Mouse (Mus musculus) C2C12 (cell line): ENCODE results near the gene Pla2r1. TPM values are rescaled to one million over a fixed set of nuclear protein-coding genes. Genes with fewer than 3 reads are reported as not detected.

Experiments used
- H3K27me3 ChIP-seq: one replicate; pipeline ENCODE4 v1.6.1; 2011; ENCODE audit not compliant: control insufficient read depth, insufficient read depth, insufficient read length
- H3K36me3 ChIP-seq: one replicate; pipeline ENCODE4 v1.6.1; 2011; ENCODE audit not compliant: control insufficient read depth, insufficient read depth
- H3K4me3 ChIP-seq: one replicate; pipeline ENCODE4 v1.5.1; 2011; ENCODE audit warnings: mild to moderate bottlenecking, control low read depth; ENCODE audit not compliant: poor library complexity, insufficient read depth, severe bottlenecking
- H3K79me2 ChIP-seq: one replicate; pipeline ENCODE4 v1.6.1; 2011; ENCODE audit not compliant: control insufficient read depth, insufficient read depth
- H3K79me3 ChIP-seq: one replicate; pipeline ENCODE4 v1.6.1; 2011; ENCODE audit warnings: low read depth, control low read depth
- H3ac ChIP-seq: one replicate; pipeline ENCODE3; 2011; ENCODE audit warnings: low read depth; ENCODE audit not compliant: control insufficient read depth, insufficient read length
- CEBPB ChIP-seq: IDR thresholded peaks from one replicate; pipeline ENCODE4 v1.6.1; 2011; ENCODE audit warnings: low read depth, mild to moderate bottlenecking, control low read depth, moderate library complexity
- CTCF ChIP-seq: IDR thresholded peaks from one replicate; pipeline ENCODE4 v1.5.1; 2011; ENCODE audit not compliant: control insufficient read depth, insufficient read depth, insufficient read length
- FOSL1 ChIP-seq: IDR thresholded peaks from one replicate; pipeline ENCODE4 v1.8.0; 2011; ENCODE audit warnings: mild to moderate bottlenecking, low read length; ENCODE audit not compliant: poor library complexity, insufficient read depth, severe bottlenecking
- MAX ChIP-seq: IDR thresholded peaks from one replicate; pipeline ENCODE4 v1.6.1; 2011; ENCODE audit warnings: mild to moderate bottlenecking, control low read depth
- MYOD1 ChIP-seq: IDR thresholded peaks from one replicate; pipeline ENCODE4 v1.6.1; 2011; ENCODE audit warnings: low read depth; ENCODE audit not compliant: control insufficient read depth, insufficient read length
- MYOG ChIP-seq: IDR thresholded peaks from one replicate; pipeline ENCODE4 v1.6.1; 2011; ENCODE audit not compliant: control insufficient read depth, insufficient read length; ENCODE audit errors: extremely low read depth
- USF1 ChIP-seq: IDR thresholded peaks from one replicate; pipeline ENCODE4 v1.6.1; 2011; ENCODE audit warnings: low read depth, mild to moderate bottlenecking, control low read depth, moderate library complexity
- polyA plus RNA-seq: library from polyadenylated mRNA; unstranded; fragments of >200 nt; fragmentation: generic; extraction: Trizol; gene quantifications from one replicate; pipeline ENCODE4 v1.2.1, GENCODE M21; 2012; ENCODE audit warnings: missing spikeins

Gene Pla2r1
- polyA plus RNA-seq, 1 experiment = 0.48 TPM

DNA sequence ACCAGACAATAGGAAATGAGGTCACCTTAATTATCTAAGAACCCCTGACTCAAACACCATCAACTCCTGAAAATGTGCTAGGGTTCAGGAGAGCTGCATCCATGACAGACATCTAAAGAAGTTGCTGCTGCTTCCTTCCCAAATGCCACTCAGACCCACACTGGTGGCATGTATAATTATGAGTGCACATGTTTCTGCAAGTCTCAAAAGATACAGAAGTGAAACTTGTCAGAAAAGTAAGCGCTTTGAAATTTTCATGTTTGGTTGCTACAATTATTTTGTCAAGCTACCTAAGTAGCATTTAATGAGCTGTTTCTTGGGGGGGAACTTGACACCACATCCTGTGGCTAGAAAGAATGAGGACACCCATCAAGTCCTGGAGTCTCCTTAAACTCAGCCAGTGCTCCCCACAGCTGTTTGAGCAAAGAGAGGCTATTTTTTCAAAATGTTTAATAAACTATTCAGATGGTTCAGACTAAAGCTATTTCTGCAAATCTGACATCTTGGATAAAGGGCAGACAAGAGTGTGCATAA, 52.5 kb downstream of the Pla2r1 start:
- Histone ChIP-seq H3ac (no peak overlapping the region), H3K4me3 (no peak overlapping the region), H3K36me3 (no peaks in the 10 kb centered on the region), H3K79me3 (no peaks in the 10 kb centered on the region), H3K79me2 (no peaks in the 10 kb centered on the region), H3K27me3 (no peaks in the 10 kb centered on the region)
- TF ChIP-seq FOSL1 (no peak), MYOD1 (no peak), CEBPB (no peak), MYOG (no peak), USF1 (no peak), MAX (no peak), CTCF (no peak)

- Histone ChIP-seq H3ac (no peak overlapping the region), H3K4me3 (no peak overlapping the region), H3K27me3 (no peaks in the 10 kb centered on the region), H3K36me3 (no peaks in the 10 kb centered on the region), H3K79me2 (no peaks in the 10 kb centered on the region), H3K79me3 (no peaks in the 10 kb centered on the region)
- TF ChIP-seq MAX (no peak), CEBPB (no peak), MYOG (no peak), CTCF (no peak), USF1 (no peak), FOSL1 (no peak), MYOD1 (no peak)
These were observed 73.2 kb downstream of the Pla2r1 start for GRCm38 (mm10) chr2:60479906-60480305.

GRCm38 (mm10) chr2:60478778-60479177, 74.3 kb downstream of the Pla2r1 start:
- H3K4me3 ChIP-seq = no peak overlapping the region
- no peaks in the 10 kb centered on the region for H3K27me3 ChIP-seq
- no peaks in the 10 kb centered on the region for H3K79me3 ChIP-seq
- H3K79me2 ChIP-seq = no peaks in the 10 kb centered on the region
- no peak for TF ChIP-seq CEBPB
- TF ChIP-seq MYOG = no peak
- TF ChIP-seq USF1 = no peak
- TF ChIP-seq CTCF = no peak
- no peak overlapping the region for H3ac ChIP-seq
- H3K36me3 ChIP-seq = no peaks in the 10 kb centered on the region

GRCm38 (mm10) chr2:60468901-60469770, 84.0 kb downstream of the Pla2r1 start:
- H3K79me2 ChIP-seq = no peaks in the 10 kb centered on the region
- no peaks in the 10 kb centered on the region for H3K36me3 ChIP-seq
- TF ChIP-seq USF1 = no peak
- TF ChIP-seq FOSL1 = no peak
- TF ChIP-seq MYOD1 = no peak
- TF ChIP-seq MYOG = no peak
- no peak for TF ChIP-seq CTCF
- TF ChIP-seq CEBPB = no peak
- no peak for TF ChIP-seq MAX
- no peaks in the 10 kb centered on the region for H3K27me3 ChIP-seq
- no peak overlapping the region for H3ac ChIP-seq
- H3K79me3 ChIP-seq = no peaks in the 10 kb centered on the region
- no peak overlapping the region for H3K4me3 ChIP-seq

GRCm38 (mm10) chr2:60452376-60452775, 100.7 kb downstream of the Pla2r1 start:
- no peak overlapping the region for H3K4me3 ChIP-seq
- no peaks in the 10 kb centered on the region for H3K79me2 ChIP-seq
- H3K79me3 ChIP-seq = no peaks in the 10 kb centered on the region
- H3ac ChIP-seq = no peak overlapping the region
- TF ChIP-seq CTCF = no peak
- TF ChIP-seq MYOD1 = no peak
- TF ChIP-seq FOSL1 = no peak
- TF ChIP-seq MYOG = no peak
- TF ChIP-seq USF1 = no peak
- no peak for TF ChIP-seq CEBPB
- no peak for TF ChIP-seq MAX
- no peaks in the 10 kb centered on the region for H3K36me3 ChIP-seq
- H3K27me3 ChIP-seq = no peaks in the 10 kb centered on the region
